Mouse (Mus musculus): Measurements from ENCODE around the gene Myod1.
A peak's percentile ranks its signal among the peaks of the same experiment; 100 is the strongest.

The Myod1 gene

GRCm38 (mm10) chr7:46418102-46418622 lies 41.9 kb downstream of the Myod1 start:
- no peak for DNase-seq

GRCm38 (mm10) chr7:46421535-46421934 lies 45.3 kb downstream of the Myod1 start:
- DNase-seq: no peak

- DNase-seq: no peak
Measured at GRCm38 (mm10) chr7:46422052-46422763, 45.9 kb downstream of the Myod1 start.

DNA sequence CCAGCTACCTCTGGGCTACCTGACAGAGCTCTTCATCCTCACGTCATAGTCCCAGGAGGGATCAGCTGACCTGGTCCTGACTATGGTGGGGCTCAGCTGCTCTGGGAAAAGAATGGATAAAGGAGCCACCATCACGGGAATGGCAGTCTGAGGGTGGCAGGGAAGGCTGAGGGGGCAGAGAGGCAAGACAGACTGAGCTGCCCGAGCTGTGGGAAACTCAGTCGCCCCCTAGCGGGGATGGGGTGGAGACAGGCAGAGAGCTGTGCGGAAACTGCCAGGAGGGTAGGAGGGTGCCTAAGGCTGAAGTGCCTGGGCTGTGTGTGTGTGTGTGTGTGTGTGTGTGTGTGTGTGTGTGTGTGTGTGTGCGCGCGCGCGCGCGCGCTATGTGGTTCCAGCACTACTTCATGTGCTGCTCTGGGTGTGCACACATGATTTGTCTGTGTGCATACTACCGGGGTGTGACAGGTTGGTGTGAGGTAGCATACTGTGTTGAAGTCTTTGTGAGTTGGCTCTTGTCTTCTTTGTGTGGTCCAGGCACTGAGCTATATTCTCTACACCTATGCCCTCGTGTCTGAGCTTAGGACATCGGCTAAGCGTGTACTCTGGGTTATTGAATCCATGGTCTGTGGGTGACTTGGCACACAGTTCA lies 46.6 kb downstream of the Myod1 start:
- DNase-seq: peak; percentile 89

DNA sequence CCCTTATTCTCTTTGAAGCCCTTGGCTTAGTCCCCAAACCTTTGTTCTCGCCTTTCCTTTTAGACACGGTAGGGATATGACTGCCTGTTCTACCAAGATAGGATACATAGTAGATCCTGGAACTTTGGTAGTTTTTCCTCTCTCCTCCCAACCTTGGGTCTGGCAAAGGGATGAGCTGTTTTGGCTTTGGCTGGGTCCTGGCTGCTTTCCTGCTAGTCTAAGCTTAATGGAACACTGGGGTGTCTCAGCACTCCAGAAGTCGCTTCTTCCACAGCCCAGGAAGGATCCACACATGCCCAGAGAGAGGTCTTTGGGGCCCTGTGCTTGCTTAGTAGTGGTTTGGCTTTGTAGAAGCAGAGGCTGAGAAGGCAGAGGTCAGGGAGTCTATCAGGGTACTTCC lies 47.7 kb downstream of the Myod1 start:
- no peak for DNase-seq

DNA sequence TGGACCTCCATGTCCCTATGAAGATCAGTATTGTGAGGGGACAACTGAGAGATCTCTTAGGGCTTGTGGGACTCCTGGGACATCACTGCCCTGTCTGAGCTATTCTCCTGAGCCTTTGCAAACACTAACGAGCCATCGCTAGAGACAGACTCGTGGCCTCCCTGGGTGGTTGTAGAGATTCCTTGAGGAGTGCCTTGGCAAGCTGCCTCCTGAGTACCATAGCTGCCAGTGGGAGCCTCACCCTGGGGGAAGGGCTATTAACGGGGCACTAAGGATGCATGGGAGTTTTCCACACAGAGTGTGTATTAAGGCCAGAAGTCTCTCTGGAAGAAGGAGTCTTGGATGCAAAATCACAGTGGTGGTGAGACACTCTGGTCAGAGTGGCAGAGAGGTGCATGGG lies 48.7 kb downstream of the Myod1 start:
- no peak for DNase-seq
